Mouse (Mus musculus) right cerebral cortex, adult 2 months (tissue): ENCODE data around the gene Csf3.

ENCODE experiments used
- DNase-seq, 2 experiments: peaks; one replicate each; pipeline ENCODE4 v3.0.0; 2021 to 2022; ENCODE audit warnings: low spot score in 2 of 2

Gene Csf3

DNA sequence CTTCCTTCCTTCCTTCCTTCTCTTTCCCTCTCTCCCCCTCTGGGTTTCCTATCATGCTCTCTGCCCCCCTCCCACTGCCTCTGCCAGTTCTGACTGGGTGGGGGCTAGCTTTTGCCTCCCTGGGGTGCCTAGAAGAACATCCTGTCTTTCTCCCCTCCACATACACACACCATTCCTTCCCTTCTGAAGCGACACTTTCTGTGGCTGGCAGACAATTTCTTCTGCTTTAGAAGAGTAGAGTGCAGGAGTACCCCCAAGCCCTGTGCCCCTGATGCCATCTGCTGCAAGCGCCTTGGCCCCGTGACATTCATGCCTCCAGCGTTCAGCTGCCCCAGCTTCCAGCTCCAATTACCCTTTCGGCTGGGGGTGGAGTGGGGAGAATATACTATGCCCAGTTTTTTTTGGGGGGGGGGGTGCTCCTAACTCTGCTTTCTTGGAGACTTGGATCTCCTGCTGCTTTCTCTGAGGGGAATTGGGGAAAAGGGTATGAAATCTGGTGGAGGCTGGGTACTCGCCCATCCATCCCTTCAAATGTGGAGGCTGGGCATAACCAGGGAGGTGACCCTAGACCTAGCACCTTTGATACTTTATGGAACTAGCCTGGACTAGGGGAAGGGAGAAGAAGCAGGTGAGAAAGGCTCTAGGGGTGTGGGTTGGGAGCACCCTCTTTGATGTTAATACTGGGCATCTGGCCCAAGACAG, 46.9 kb downstream of the Csf3 start:
- DNase-seq = no peak

GRCm38 (mm10) chr11:98748506-98749416, 47.7 kb downstream of the Csf3 start:
- peak in 1 of 2 experiments; percentile 37 for DNase-seq

- DNase-seq = peak; percentile 35 to 47
These were observed 48.7 kb downstream of the Csf3 start for GRCm38 (mm10) chr11:98749716-98750115.

GRCm38 (mm10) chr11:98750351-98751201, 49.5 kb downstream of the Csf3 start:
- peak; percentile 78 to 82 for DNase-seq

DNA sequence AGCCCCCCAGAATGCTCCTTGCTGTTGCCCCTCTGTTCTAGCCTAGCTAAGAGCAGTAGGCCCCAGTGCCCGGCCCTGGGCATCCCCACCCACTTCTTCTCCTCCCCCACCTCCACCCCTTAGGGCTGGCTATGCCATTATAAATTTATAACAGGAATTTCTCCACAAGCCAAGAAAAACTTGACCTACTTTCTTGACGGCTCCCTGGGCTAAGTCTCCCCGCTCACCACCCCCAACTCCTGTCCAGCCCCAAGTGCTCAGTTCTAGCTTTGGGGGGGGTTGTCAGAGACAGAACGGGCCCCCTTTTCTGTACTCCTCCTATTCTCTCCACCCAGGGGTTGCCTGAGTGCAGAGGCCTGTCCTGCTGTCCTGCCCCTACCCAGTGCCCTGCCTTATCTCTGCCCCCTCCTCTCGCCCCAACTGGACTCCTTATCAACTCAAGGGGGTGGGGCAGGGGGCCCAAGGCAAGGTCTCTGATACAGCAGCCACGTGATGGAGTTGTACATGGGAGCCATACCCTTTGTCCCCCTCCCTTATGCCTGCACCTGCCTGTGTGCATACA, 50.2 kb downstream of the Csf3 start:
- DNase-seq = no peak

GRCm38 (mm10) chr11:98752562-98753140, 51.6 kb downstream of the Csf3 start:
- DNase-seq = no peak
